ENCODE assay signal across 24 mouse cellular contexts in genomic region chr7:136820291-136820690, GRCm38 (mm10).
"Had no signal": no experiment of that assay in that cellular context is flagged by ENCODE, and none has a peak within 500 bp of the region (broad histone marks: within the 10 kb centered on the region; RNA-seq: fewer than 3 reads in every experiment).

No protein-coding gene starts in this region.

- H3K9me3 ChIP-seq: heart, embryonic 10.5 days; heart, embryonic 12.5 days; hindbrain, embryonic 10.5 days; hindbrain, embryonic 12.5 days; intestine, embryonic 15.5 days; limb, embryonic 10.5 days; limb, embryonic 12.5 days; liver, embryonic 12.5 days had no signal

- DNase-seq: gastrocnemius, adult 2 months; gastrocnemius, postnatal 10 days; gastrocnemius, postnatal 25 days; heart, postnatal 10 days; heart, postnatal 4 days; kidney, adult 18-20 months; kidney, adult 8-10 months; kidney, postnatal 10 days; kidney, postnatal 25 days; kidney, postnatal 4 days had no signal

- H3K27ac ChIP-seq: gastrocnemius, adult 2 months; heart, embryonic 10.5 days; hindbrain, embryonic 10.5 days; hindbrain, embryonic 12.5 days; hindbrain, embryonic 14.5 days; intestine, embryonic 15.5 days; layer of hippocampus, adult 2 months; left cerebral cortex, adult 2 months; limb, embryonic 10.5 days; limb, embryonic 12.5 days; liver, embryonic 12.5 days had no signal

- H3K36me3 ChIP-seq: heart, embryonic 10.5 days; heart, embryonic 12.5 days; hindbrain, embryonic 10.5 days; hindbrain, embryonic 12.5 days; intestine, embryonic 15.5 days; limb, embryonic 10.5 days; limb, embryonic 12.5 days; liver, embryonic 12.5 days had no signal

- H3K4me3 ChIP-seq: gastrocnemius, adult 2 months; heart, embryonic 10.5 days; heart, embryonic 12.5 days; hindbrain, embryonic 10.5 days; hindbrain, embryonic 12.5 days; intestine, embryonic 15.5 days; layer of hippocampus, adult 2 months; left cerebral cortex, adult 2 months; limb, embryonic 10.5 days; limb, embryonic 12.5 days; liver, embryonic 12.5 days had no signal

- H3K9ac ChIP-seq: heart, embryonic 12.5 days; hindbrain, embryonic 12.5 days; hindbrain, embryonic 14.5 days; intestine, embryonic 15.5 days; limb, embryonic 12.5 days; liver, embryonic 12.5 days had no signal

- ATAC-seq: hindbrain, embryonic 16.5 days; inflammation-experienced regulatory T-cells, adult 6 months; intestine, embryonic 15.5 days; intestine, postnatal 0 days; liver, embryonic 12.5 days had no signal

- H3K4me1 ChIP-seq: heart, embryonic 12.5 days; intestine, embryonic 15.5 days; liver, embryonic 12.5 days had no signal

- H3K4me2 ChIP-seq: heart, embryonic 12.5 days; hindbrain, embryonic 12.5 days; hindbrain, embryonic 14.5 days; intestine, embryonic 15.5 days; limb, embryonic 12.5 days; liver, embryonic 12.5 days had no signal

- H3K27me3 ChIP-seq: hindbrain, embryonic 12.5 days; intestine, embryonic 15.5 days; liver, embryonic 12.5 days had no signal
